Mouse (Mus musculus) spleen, postnatal 10 days (tissue): ENCODE measurements at regions not wholly inside any gene's neighbourhood (a gene's known extent, or its start where the extent isn't known, plus 50 kb on each side); places are given as distances from the start of the nearest gene placed in this dataset.

Experiments used
- DNase-seq, 2 experiments: peaks; one replicate each; pipeline ENCODE4 v3.0.0; 2021 to 2022; ENCODE audit warnings: low spot score in 2 of 2

DNA sequence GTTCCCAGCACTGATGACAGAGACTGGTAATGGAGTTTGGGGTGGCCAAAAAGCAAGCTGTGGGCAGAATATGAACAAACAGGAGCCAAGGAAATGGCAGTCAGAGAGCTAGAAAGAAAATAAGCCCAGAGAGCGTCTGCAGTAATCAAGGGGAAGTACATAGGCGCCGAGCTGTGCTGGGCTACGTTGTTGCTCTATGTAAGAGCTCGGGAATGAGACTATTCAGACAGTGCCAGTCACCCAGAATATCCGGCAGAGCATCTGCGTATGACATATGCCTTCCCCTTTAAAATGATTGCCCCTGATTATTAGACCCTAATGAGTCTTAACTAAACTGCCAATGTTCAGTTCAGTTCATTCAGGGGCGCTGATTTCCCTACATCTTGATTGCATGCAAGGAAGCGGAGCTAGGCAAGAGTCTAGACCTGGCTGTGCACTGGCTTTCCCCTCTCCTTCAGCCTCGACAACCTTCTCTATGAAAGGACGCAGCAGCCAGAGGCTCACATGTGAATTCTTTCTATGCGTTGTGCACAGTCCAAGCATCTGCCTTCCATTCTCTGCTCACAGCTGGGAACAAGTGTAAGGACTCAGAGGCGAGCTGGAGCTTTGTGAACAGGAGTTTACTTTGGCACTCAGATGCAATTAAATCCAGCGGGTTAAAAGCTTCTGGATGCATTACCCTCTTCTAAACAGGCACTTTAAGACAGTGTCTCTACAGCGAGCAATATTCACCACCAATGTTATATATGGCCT, 125.7 kb upstream of the Gdf10 start:
- no peak for DNase-seq

DNA sequence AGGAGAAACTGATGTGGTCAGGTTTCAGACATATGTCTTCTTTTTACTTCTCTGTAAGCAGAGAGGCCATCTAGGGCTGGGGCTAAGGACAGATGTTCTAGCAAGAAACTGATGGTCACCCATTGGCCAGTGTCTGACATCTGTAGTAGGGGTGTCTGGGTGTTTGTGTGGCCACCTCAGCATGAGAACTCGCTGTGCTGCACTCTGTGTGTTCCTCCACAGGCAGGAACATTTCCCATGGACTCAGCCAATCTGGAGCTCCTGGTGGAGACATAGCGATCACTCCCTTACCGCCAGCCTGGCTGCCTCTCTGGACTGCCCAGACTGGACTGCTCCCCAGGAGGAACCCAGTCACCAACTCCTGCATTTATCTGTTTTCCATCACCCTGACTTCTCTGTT, 119.1 kb upstream of the Gdf10 start:
- no peak for DNase-seq

DNA sequence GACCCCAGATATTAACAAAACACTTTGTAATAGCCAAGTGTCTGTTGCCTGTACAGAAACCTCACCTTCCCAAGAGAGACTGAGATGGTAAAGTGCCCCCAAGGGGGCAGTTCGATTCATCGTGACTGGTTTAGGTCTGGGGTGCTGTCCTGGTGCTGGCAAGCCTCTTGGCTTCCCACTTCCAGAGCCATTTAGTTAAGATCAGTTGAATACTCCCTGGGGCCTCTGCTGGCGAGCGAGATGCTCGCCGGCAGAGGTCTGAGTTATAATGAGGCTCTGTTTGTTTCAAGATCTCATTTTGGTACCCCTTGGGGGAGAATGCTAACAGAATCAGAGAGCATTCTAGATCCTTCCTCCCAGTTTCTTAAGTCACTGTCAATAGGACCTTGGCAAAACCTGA, 118.7 kb upstream of the Gdf10 start:
- no peak for DNase-seq

DNA sequence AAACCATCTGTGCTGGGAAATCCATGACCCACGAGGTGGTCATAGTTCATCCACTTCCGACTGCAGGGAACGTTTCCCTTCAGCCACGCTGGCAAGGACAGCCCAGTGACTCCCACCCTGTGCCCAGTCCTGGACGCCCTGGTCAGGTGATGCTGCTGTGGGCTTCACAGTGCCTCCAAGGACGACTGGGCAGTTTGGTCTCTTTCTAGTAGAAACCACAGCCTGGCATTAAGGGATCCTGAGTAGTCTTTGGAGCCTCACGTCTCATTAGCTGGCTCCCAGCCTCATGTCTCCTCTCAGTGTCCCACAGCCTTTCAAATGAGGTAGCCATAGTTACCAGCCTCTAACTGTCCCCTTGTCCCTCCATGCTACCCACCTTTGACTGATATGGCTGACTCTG, 116.2 kb upstream of the Gdf10 start:
- DNase-seq = no peak

DNA sequence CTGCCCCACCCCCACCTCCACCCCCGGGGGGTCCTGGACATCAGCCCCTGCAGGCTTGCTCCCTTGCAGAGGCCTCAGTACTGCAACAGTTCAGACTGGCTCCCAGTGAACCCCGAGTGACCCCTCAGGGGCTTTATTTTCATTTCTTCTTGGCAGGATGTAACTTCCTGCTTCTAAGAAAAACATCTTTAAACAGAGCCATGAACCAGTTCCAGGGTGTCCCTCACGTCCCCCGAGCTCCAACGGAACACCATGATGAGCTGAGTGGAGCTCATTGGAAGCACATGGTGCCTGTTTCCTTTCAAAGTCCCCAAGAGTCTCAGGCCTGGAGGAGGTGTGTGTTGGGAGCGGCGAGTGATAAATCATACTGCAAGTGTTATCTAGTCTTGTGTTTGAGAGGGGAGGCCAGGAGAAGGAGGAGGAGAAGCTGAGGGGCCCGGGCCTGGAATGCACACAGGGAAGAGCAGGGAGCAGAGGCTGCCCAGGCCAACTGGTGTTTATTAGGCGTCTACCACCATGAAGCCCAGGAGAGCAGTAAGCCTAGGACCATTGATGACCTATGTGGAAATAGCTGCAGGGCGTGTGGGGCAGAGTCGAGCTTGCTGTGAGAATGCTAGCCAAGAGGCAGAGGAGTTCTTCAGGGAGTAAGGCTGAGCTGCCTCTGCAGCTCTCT, 114.7 kb upstream of the Gdf10 start:
- DNase-seq = no peak

DNA sequence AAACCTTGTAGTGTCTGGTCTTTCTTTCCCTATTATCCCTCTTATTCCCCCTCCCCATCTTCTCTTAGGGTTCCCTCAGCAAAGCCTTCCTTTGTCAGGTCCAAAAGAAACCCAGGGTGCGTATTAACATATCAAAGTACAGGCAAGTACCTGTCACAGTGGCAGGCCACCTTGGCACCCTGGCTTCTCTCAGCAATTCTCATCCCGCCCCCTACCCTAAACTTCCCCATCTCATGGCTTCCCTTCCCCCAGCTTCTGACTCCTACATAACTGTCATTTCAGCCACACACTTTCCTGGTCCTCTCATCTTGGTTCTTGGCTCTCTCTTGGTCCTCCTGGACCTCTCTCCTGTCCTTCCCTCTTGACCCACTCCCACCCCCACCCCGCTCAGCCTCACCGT, 112.8 kb upstream of the Gdf10 start:
- DNase-seq = no peak

DNA sequence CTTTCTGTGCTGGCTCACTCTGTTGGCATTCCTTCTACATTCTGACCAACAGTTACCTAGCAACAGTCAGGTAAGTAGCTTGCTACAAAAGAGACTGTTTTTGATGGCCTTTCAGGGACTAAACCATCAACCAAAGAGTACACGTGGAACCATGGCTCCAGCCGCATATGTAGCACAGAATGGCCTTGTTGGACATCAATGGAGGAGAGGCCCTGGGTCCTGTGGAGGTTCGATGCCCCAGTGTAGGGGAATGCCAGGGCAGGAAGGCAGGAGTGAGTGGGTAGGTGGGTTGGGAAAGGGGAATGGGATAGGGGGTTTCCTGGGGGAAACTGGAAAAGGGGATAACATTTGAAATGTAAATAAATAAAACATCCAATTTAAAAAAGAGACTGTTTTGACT, 112.1 kb upstream of the Gdf10 start:
- DNase-seq = no peak

DNA sequence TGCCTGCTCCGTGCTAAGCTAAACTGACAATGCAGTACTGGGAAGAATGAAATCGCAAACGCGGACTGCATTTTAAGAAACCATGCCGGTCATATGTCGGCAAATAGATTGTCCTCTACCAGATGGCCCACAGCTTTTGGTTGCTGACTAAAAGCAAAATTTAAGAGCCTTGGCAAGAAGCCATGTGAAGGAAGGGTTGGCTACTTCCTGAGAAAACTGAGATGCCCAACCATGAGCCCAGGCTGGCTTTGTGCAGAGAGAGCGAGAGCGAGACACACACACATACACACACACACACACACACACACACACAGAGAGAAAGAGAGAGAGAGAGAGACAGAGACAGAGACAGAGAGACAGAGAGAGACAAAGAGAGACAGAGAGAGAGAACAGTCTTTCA, 111.1 kb upstream of the Gdf10 start:
- no peak for DNase-seq

DNA sequence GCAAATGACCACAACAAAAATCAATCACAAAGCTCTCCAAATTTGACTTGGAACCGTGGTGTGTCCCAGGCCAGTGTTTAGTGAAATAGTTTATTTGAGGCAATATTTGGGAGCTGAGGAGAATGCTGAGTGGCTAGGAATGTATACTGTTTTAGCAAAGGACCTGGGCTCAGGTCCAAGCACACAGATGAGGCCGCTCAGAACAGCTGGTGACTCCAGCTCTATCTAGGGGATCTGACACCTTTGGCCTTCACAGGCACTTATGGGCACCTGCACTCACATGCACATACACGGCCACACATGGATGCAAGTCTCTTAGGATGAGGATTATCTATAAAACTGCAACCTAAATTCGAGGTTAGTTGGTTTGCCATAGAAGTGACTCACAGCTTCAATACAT, 110.6 kb upstream of the Gdf10 start:
- no peak for DNase-seq

DNA sequence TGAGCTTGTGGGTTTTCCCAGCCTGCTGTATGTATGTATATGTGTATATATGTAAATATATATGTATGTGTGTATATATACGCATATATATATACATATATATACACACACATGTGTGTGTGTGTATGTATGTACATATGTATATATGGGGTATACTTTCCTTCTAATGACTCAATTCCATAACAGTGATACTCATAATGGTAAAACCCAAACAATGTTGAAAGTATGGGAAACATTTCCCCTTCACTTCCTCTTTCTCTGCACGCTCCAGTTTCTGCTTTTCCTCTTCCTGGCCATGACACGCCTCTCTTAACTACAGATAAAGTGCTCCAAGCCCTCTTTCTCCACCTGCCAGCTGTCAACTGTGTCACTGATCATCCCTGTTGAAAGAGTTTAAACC, 110.1 kb upstream of the Gdf10 start:
- DNase-seq = no peak

DNA sequence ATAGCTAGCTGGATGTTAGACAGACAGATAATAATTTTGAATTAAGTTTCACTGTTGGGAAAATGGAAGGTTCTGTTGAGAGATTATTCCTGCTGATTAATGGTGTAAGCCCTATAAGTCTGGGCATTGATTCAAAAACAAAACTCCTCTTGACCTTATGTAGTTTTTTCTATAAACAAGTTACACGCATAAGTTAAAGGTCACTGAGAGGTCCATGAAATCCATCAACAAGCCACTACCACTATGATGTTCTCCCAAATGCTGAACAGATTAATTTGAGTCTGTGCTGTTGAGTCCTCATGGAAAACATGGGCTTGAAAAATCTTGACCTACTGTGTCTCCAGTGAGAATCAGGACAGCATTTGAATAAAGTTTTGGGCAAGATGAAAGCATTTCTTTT, 109.3 kb upstream of the Gdf10 start:
- DNase-seq = no peak

DNA sequence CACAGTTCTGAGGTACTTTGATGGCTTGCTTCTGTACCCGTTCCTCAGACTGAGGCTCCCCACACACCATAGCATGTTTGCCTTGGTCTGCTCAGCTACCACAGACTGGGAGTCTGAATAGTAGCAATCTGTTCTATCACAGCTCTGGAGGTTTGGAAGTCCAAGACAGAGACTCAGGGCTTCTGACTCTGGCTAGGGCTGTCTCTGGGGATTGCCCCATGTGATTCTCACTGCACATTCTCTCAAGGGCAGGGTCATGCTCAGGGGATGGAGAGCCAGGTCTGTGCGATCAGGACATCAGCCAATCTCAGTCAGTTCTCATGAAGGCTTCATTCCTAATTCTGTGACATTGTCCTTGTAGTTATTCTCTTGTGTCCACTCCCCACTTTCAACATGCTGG, 108.8 kb upstream of the Gdf10 start:
- DNase-seq = no peak

DNA sequence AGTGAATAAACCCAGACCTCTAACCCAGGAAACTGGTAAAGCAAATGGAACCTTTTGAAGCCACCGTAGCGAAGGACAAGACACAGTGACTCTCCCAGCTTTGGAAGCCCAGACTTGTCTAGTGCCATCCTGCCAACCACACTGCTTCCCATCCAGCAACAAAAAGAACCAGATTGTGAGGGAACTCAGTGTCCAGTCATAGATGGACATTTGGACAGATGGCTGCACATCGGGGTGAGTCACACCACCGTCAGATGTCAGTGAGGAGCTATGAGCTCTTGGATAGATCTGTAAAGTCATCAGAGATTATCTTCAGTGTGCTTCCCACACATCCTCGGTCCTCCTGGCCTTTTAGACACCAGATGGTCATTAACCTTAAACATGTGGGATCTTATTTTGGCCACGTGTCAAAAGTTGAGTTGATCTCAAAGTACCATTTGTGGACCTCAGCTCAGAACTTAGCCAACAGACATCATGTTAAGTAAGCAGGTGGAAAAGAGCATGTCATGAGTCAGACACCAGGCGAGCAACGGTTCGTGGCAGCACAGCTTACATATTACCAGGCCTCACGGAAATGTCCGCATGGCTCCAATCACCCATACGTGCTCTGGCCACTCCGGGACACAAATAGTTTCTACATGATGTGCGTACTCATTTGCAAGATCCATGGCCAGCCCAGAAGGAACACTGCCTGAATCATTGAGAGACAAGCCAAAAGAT, 102.7 kb upstream of the Gdf10 start:
- DNase-seq = no peak

DNA sequence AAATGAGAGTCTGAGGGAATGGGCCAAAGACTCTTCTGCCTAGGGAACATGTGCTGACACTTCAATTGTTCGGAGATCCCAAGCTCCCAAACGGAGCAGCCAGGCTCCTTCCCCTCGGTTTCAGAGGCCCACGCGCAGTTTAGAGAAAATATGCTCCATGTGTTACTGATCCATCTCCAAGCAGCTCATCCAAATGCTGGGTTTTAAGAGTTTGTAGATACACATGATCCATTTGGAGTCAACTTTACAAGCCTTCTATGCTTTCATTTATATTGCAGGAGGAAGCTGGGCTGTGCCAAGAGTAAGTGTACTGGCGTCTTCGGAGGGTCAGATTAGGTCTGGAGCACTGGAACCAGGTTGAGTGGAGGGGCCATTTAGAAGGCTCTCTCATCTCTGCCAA, 102.0 kb upstream of the Gdf10 start:
- no peak for DNase-seq

DNA sequence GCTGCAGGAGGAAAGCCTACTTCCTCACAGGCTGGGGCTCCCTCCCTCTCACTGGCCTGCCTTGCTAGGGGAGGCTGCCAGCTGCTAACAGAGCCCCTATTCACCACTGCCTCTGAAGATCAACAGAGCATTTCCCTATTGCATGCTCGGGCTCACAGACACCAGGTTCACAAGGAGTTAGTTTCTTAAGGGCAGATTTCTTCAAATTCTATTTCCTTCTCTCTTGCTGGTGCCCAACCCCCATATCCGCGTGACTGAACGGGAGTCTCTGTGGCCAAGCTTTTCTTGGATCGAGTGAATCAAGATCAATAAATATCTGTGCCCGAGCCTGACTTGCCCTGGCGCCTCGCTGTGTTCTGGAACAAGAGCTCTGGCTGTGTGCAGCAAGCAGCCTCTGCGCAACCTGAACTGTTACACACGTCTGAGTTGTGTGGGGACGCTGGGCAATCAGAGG, 98.9 kb upstream of the Gdf10 start:
- no peak for DNase-seq

DNA sequence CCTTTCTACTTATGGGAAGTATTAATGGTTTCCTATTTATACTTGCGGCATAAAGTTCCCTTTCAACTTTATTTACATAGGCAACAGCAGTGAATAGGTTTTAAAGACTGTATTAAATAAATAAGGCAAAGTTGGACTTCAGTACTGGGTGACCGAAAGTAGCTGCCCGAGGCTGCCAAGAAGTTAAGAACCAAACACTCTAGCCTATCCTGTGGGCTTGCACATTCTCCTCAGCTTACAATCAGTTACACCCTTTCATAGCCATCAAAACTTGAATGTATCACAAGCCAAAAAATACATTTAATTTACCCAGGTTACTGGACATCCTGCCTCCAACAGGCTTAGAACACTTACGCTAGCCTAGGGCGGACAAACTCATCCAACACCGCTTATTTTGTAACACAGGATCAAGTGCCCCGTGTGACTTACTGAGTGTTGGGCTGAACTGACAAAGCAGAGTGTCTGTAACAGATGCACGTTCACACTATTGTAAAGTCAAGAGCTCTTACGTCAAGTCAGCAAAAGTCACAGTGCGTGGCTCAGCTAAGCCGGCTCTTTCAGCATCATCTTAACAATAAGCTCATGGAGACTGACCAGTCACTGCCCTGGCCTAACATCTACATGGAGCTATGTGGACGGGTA, 97.3 kb upstream of the Gdf10 start:
- no peak for DNase-seq

DNA sequence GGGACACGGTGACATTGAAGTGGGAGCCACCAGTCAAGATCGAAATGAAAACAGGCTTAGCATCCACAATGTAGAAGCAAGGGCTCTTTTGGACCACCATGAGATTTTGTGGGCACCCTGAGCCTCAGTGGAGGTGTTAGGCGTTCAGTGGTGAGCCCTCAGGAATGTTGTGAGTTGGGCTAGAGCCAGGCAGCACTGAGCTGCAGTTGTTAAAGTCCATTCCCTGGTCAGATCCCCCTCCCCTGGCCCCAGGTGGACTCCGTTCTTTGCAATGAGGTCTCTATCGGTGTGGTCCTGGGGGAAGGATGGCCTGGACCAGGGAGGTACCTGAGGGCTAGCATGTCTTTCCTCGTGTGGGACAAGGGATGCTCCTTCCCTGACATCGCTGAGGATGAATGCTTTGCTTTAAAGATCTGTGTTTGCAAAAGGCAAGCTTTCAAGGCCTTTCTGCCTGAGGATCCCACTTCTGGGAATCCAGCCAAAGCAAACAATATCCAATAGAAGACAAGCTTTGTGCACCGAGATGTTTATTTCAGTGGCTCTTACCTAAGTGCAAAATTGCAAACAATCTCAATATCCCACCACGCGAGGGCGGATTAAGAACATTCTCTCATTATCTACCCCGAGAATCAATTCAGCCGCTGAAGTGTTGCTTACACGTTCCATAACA, 90.6 kb upstream of the Gdf10 start:
- DNase-seq = no peak

DNA sequence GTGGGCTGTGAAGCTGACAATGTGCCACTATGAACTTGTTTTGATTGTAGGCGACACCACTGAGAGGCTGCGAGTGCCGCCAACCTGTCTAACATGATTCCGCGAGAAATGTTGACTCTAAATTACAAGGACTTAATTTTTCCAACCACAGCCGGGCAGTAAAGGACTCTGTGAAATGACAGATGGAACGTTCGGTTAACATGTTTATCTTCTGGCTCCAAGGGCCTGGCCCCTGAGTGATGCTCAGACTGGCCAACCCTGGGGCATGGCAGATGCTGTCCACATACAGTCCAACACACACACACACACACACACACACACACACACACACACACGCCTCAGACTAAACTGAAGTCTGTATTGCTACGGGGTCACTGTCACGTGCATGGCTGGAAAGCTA, 87.0 kb upstream of the Gdf10 start:
- no peak for DNase-seq

DNA sequence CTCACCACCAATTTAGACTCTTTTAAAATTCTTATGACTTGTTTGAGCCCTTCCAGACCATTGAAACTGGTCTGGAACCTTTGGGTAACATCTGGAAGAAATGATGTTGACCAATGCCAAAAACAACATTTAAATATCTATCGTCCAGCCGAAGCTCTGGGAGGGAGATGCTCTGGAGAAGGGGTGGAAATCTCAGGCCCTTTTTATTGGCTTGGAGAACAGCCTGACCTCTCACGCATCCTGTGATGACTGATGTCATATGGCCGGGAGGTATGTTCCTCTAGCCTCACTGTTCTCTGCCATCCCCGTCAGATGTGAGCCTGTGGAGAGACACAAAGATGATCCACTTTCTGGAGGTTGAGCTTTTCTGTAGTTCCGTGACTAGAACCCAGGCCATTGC, 81.6 kb upstream of the Gdf10 start:
- DNase-seq = no peak

DNA sequence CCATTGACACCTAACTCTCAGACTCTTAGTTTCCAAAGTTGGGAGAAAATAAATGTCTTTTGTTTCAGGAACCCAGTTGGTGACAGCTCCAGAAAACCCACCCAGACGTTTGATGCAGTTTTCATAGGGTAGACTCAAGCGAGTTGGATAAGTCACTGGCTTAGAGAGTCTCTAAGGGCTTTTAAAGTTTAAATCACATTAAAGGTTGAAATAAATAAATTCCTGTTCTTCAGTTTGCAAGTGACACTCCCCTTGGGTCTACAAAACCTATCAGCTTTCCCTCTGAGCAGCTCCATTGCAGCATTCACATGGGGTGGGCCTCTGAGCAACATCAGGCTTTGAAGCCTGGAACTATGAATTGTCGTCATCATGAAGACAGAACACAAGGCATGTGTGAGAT, 69.9 kb upstream of the Gdf10 start:
- no peak for DNase-seq

DNA sequence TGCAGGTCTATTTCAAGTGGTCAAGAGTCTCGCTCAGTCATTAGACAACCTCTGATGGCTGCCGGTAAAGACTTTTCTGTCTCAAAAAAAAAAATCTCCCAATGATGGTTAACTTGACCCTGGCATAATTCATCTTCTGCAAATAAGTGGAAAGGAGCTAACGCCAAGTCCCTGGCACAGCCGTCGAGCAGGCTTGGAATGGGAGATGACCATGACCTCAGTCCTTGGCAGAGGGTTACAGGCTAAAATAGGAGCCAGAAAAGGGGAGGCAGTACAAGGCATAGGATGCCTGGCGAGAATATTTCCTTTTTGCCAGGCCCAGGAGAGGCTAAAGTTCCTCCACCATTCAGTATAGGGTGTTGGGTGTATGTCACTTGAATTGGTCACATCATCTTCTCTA, 69.2 kb upstream of the Gdf10 start:
- DNase-seq = no peak

DNA sequence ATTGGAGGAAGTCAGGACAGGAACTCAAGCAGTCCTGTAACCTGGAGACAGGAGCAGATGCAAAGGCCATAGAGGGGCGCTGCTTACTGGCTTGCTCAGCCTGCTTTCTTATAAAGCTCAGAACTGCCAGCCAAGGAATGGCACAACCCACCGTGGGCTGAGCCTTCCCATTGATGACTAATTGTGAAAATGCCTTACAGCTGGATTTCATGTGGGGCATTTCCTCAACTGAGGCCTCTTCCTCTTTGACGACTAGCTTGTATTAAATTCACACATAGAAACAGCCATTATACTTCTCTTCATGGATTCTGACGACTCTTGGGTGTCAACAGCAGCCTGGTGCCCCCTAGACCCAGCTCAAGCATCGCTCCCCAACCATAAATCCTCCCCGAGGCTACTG, 66.4 kb upstream of the Gdf10 start:
- no peak for DNase-seq
